Mouse (Mus musculus) MEL (cell line): ENCODE measurements at regions not wholly inside any gene's neighbourhood (a gene's known extent, or its start where the extent isn't known, plus 50 kb on each side); places are given as distances from the start of the nearest gene placed in this dataset.

ENCODE experiments used
- DNase-seq: peaks from one replicate; pipeline ENCODE4 v3.0.0; 2011; ENCODE audit warnings: low read depth, low spot score
- H3K27ac ChIP-seq: 2 replicates; pipeline ENCODE4 v1.5.1; 2012; ENCODE audit warnings: low read depth, mild to moderate bottlenecking, control low read depth, low read length, moderate library complexity; ENCODE audit not compliant: control insufficient read depth
- H3K27me3 ChIP-seq, 2 experiments: fragments of 150-350 bp in 1 of 2; sonication (generic) in 1 of 2; 2 replicates each; pipeline ENCODE4 v1.6.1; 2012; ENCODE audit warnings: low read length in 2 of 2, mild to moderate bottlenecking in 2 of 2, improper control_type of control experiment in 1 of 2, moderate library complexity in 1 of 2; ENCODE audit not compliant: insufficient read depth in 2 of 2, control insufficient read depth in 1 of 2
- H3K36me3 ChIP-seq, 2 experiments: 2 replicates each; pipeline ENCODE4 v1.6.1; 2012 to 2014; ENCODE audit warnings: low read length in 2 of 2, improper control_type of control experiment in 1 of 2, inconsistent platforms in 1 of 2, mild to moderate bottlenecking in 1 of 2; ENCODE audit not compliant: insufficient read depth in 2 of 2, control insufficient read depth in 1 of 2
- H3K4me1 ChIP-seq, 2 experiments: fragments of 150-350 bp in 1 of 2; sonication (generic) in 1 of 2; 2 replicates each; pipeline ENCODE4 v1.6.1; 2012; ENCODE audit warnings: low read length in 2 of 2, improper control_type of control experiment in 1 of 2, mild to moderate bottlenecking in 1 of 2; ENCODE audit not compliant: insufficient read depth in 2 of 2, control insufficient read depth in 1 of 2
- H3K4me3 ChIP-seq, 2 experiments: fragments of 150-350 bp in 1 of 2; sonication (generic) in 1 of 2; 2 replicates each; pipeline ENCODE4 v1.5.1; 2012; ENCODE audit warnings: low read depth in 2 of 2, low read length in 2 of 2, mild to moderate bottlenecking in 2 of 2, moderate library complexity in 2 of 2, control low read depth in 1 of 2, improper control_type of control experiment in 1 of 2; ENCODE audit not compliant: control insufficient read depth in 1 of 2, insufficient read depth in 1 of 2
- H3K79me2 ChIP-seq: 2 replicates; pipeline ENCODE4 v1.6.1; 2012; ENCODE audit warnings: mild to moderate bottlenecking, low read length, moderate library complexity; ENCODE audit not compliant: control insufficient read depth, poor library complexity, insufficient read depth
- H3K9ac ChIP-seq: 2 replicates; pipeline ENCODE4 v1.6.1; 2012; ENCODE audit warnings: low read depth, mild to moderate bottlenecking, control low read depth, low read length, moderate library complexity; ENCODE audit not compliant: control insufficient read depth, poor library complexity, severe bottlenecking
- H3K9me3 ChIP-seq: fragments of 150-350 bp; sonication (generic); replicated peaks from 2 replicates; pipeline ENCODE4 v1.6.1; 2012; ENCODE audit warnings: mild to moderate bottlenecking, low read length, improper control_type of control experiment, moderate library complexity; ENCODE audit not compliant: insufficient read depth
- CHD1 ChIP-seq: IDR thresholded peaks from 2 replicates; pipeline ENCODE4 v1.6.1; 2012; ENCODE audit warnings: low read depth, mild to moderate bottlenecking, inconsistent platforms, low read length, improper control_type of control experiment
- CHD2 ChIP-seq: IDR thresholded peaks from 2 replicates; pipeline ENCODE4 v1.6.1; 2011; ENCODE audit warnings: low read length, improper control_type of control experiment
- CTCF ChIP-seq, 3 experiments: IDR thresholded peaks in 2 of 3; conservative IDR thresholded peaks in 1 of 3; 2 replicates each; pipeline ENCODE4 v1.5.1; 2011 to 2012; ENCODE audit warnings: low read length in 3 of 3, low read depth in 2 of 3, mild to moderate bottlenecking in 2 of 3, improper control_type of control experiment in 1 of 3, inconsistent platforms in 1 of 3, mixed read lengths in 1 of 3, moderate library complexity in 1 of 3; ENCODE audit not compliant: control insufficient read depth in 1 of 3, insufficient read depth in 1 of 3, poor library complexity in 1 of 3, severe bottlenecking in 1 of 3
- E2F4 ChIP-seq: IDR thresholded peaks from 2 replicates; pipeline ENCODE4 v1.6.1; 2011; ENCODE audit warnings: low read depth, low read length, improper control_type of control experiment, borderline replicate concordance
- ELF1 ChIP-seq: IDR thresholded peaks from 2 replicates; pipeline ENCODE4 v1.6.1; 2014; ENCODE audit warnings: low read depth, mild to moderate bottlenecking, inconsistent platforms, low read length, improper control_type of control experiment, moderate library complexity
- JUND ChIP-seq: IDR thresholded peaks from 2 replicates; pipeline ENCODE4 v1.6.1; 2011; ENCODE audit warnings: low read depth, mild to moderate bottlenecking, improper control_type of control experiment, low read length
- KAT2A ChIP-seq: conservative IDR thresholded peaks from 2 replicates; pipeline ENCODE4 v1.6.1; 2012; ENCODE audit warnings: low read depth, low read length, improper control_type of control experiment, inconsistent platforms
- MAX ChIP-seq: IDR thresholded peaks from 2 replicates; pipeline ENCODE4 v1.6.1; 2011; ENCODE audit warnings: low read length, improper control_type of control experiment
- MAZ ChIP-seq: IDR thresholded peaks from 2 replicates; pipeline ENCODE4 v1.6.1; 2012; ENCODE audit warnings: low read depth, mild to moderate bottlenecking, inconsistent platforms, low read length, improper control_type of control experiment
- MXI1 ChIP-seq: IDR thresholded peaks from 2 replicates; pipeline ENCODE4 v1.6.1; 2011; ENCODE audit warnings: mild to moderate bottlenecking, low read depth, low read length, improper control_type of control experiment
- NELFE ChIP-seq: IDR thresholded peaks from 2 replicates; pipeline ENCODE4 v1.6.1; 2011; ENCODE audit warnings: low read depth, low read length, improper control_type of control experiment
- NRF1 ChIP-seq: IDR thresholded peaks from 2 replicates; pipeline ENCODE4 v1.6.1; 2014; ENCODE audit warnings: low read depth, mild to moderate bottlenecking, inconsistent platforms, low read length, improper control_type of control experiment, moderate library complexity; ENCODE audit not compliant: poor library complexity, insufficient read depth, severe bottlenecking
- POLR2A ChIP-seq, 2 experiments: IDR thresholded peaks; 2 replicates each; pipeline ENCODE4 v1.6.1; 2011 to 2012; ENCODE audit warnings: low read length in 2 of 2, mild to moderate bottlenecking in 2 of 2, control low read depth in 1 of 2, improper control_type of control experiment in 1 of 2, low read depth in 1 of 2, moderate library complexity in 1 of 2; ENCODE audit not compliant: control insufficient read depth in 1 of 2, insufficient read depth in 1 of 2, poor library complexity in 1 of 2
- POLR2AphosphoS2 ChIP-seq: IDR thresholded peaks from 2 replicates; pipeline ENCODE4 v1.6.1; 2011; ENCODE audit warnings: low read length, improper control_type of control experiment
- POLR2AphosphoS5 ChIP-seq: IDR thresholded peaks from 2 replicates; pipeline ENCODE4 v1.6.1; 2012; ENCODE audit warnings: low read depth, borderline replicate concordance, mild to moderate bottlenecking, inconsistent platforms, low read length, moderate library complexity, mixed read lengths
- RCOR1 ChIP-seq: IDR thresholded peaks from 2 replicates; pipeline ENCODE4 v1.6.1; 2012; ENCODE audit warnings: low read depth, mild to moderate bottlenecking, inconsistent platforms, low read length, improper control_type of control experiment
- SIN3A ChIP-seq: IDR thresholded peaks from 2 replicates; pipeline ENCODE4 v1.6.1; 2012; ENCODE audit warnings: low read length, improper control_type of control experiment, inconsistent platforms
- TAL1 ChIP-seq: IDR thresholded peaks from 2 replicates; pipeline ENCODE4 v1.6.1; 2012; ENCODE audit warnings: mild to moderate bottlenecking, inconsistent platforms, low read length, moderate library complexity, mixed read lengths
- TBP ChIP-seq: IDR thresholded peaks from 2 replicates; pipeline ENCODE4 v1.8.0; 2011; ENCODE audit warnings: low read depth, low read length, improper control_type of control experiment
- TCF12 ChIP-seq: IDR thresholded peaks from 2 replicates; pipeline ENCODE4 v1.6.1; 2014; ENCODE audit warnings: low read depth, mild to moderate bottlenecking, inconsistent platforms, low read length, improper control_type of control experiment, moderate library complexity
- UBTF ChIP-seq: IDR thresholded peaks from 2 replicates; pipeline ENCODE4 v1.6.1; 2012; ENCODE audit warnings: low read depth, mild to moderate bottlenecking, inconsistent platforms, low read length, improper control_type of control experiment, moderate library complexity, borderline replicate concordance; ENCODE audit not compliant: insufficient read depth
- ZC3H11A ChIP-seq: IDR thresholded peaks from 2 replicates; pipeline ENCODE4 v1.6.1; 2012; ENCODE audit warnings: low read depth, mild to moderate bottlenecking, inconsistent platforms, low read length, improper control_type of control experiment
- ZKSCAN1 ChIP-seq: IDR thresholded peaks from 2 replicates; pipeline ENCODE4 v1.6.1; 2012; ENCODE audit warnings: low read depth, mild to moderate bottlenecking, inconsistent platforms, low read length, improper control_type of control experiment, moderate library complexity
- ZNF384 ChIP-seq: IDR thresholded peaks from 2 replicates; pipeline ENCODE4 v1.6.1; 2012; ENCODE audit warnings: low read depth, mild to moderate bottlenecking, inconsistent platforms, low read length, improper control_type of control experiment

DNA sequence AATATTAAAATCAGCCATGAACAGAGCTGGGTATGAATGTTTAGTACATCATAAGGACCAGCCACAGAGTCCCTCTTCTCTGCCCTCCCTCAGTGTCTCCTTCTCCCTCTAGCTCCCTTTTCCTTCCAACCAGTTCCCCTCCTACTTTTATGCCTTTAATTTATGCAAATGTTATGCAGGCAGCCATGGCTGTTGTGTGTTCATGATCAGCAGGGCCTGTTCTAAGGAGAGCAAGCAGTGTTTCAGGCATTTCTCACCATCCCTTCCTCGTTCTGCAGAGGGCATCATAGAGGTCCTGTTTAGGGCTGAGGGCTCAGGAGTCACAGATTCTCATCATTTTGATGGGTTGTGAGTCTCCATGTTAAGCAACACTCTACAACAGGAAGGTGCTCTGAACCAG is 162.4 kb upstream of the Dkk2 start:
- H3K4me1 ChIP-seq: no peaks in the 10 kb centered on the region
- no peaks in the 10 kb centered on the region for H3K9me3 ChIP-seq
- no peaks in the 10 kb centered on the region for H3K36me3 ChIP-seq
- no peaks in the 10 kb centered on the region for H3K27me3 ChIP-seq
- H3K4me3 ChIP-seq: no peak overlapping the region
- no peak overlapping the region for H3K9ac ChIP-seq
- H3K27ac ChIP-seq: no peak overlapping the region
- no peak for TF ChIP-seq POLR2AphosphoS2
- TF ChIP-seq MXI1: no peak
- no peak for TF ChIP-seq E2F4
- TF ChIP-seq KAT2A: no peak
- TF ChIP-seq RCOR1: no peak
- TF ChIP-seq NELFE: no peak
- TF ChIP-seq CTCF (IDR thresholded peaks at IDR 0.05 in 2 of 3, conservative IDR thresholded peaks at IDR 0.05 in 1 of 3; ENCODE audit: control insufficient read depth in 1 of 3, insufficient read depth in 1 of 3, low read depth in 2 of 3, low read length in 3 of 3, poor library complexity in 1 of 3, severe bottlenecking in 1 of 3): no peak
- TF ChIP-seq, all 39 proteins: peak for 0
- DNase-seq: no peak
- no peaks in the 10 kb centered on the region for H3K79me2 ChIP-seq

DNA sequence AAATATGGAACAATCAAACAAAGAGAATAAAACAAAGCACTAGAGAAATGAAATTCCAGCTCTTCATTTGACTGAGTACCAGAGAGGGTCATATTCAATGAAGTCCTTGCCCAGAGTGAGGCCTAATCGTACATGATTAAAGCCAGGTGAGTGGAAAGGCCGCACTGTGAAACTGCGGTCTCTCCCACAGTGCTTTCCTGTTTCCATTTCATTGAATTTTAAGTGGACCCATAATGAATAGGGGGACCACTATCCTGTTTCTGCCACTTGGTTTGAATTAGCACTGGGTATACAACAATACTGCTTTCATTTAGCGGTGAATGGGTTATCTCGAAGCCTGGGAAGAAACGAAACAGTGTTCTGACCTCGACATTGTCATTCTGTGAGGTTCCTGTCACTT is 144.2 kb upstream of the Dkk2 start:
- DNase-seq: no peak
- Histone ChIP-seq H3K27me3 (no peaks in the 10 kb centered on the region), H3K4me1 (no peaks in the 10 kb centered on the region), H3K79me2 (no peaks in the 10 kb centered on the region), H3K9me3 (no peaks in the 10 kb centered on the region), H3K9ac (no peak overlapping the region), H3K27ac (no peak overlapping the region), H3K4me3 (no peak overlapping the region), H3K36me3 (no peaks in the 10 kb centered on the region)
- TF ChIP-seq KAT2A (no peak), POLR2AphosphoS2 (no peak), UBTF (no peak), ELF1 (no peak), ZC3H11A (no peak), POLR2AphosphoS5 (no peak), NRF1 (no peak), JUND (no peak), MAZ (no peak), TCF12 (no peak), NELFE (no peak), CHD2 (no peak), TAL1 (no peak), POLR2A (IDR thresholded peaks at IDR 0.05; ENCODE audit: control insufficient read depth in 1 of 2, insufficient read depth in 1 of 2, low read depth in 1 of 2, low read length in 2 of 2, poor library complexity in 1 of 2) (no peak), ZNF384 (no peak), TBP (no peak), ZKSCAN1 (no peak), CHD1 (no peak), MAX (no peak), SIN3A (no peak)
